Mouse (Mus musculus) heart, adult 2 months (tissue): Measurements from ENCODE around the gene Slc22a17.

Source experiments
- CTCF ChIP-seq: fragments of 200-600 bp; IDR thresholded peaks from 2 replicates; pipeline ENCODE4 v1.8.1; 2022; ENCODE audit warnings: antibody characterized with exemption, mild to moderate bottlenecking, moderate library complexity
- EP300 ChIP-seq: fragments of 200-500 bp; IDR thresholded peaks from 2 replicates; pipeline ENCODE4 v1.6.1; 2011; ENCODE audit warnings: low read depth, low read length, control low read depth; ENCODE audit not compliant: insufficient read depth

DNA sequence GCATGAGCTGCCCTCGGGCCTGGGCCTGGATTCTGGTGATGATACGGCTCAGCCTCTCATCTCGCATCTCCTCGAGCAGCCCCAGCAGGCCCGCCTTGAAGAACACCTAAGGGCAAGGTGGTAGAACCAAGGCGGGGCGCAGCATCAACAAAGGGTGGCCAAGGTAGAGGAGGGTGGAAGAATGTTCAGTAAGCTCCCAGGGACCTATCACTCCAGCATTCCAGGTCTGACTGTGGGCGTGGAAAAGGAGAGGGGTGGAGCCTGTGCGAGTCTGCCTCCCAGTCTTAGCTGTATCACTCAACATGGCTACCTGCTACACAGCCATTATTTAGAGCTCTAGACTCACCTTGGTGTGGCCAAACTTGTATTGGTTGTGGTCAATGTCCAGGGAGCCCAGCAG, 43.6 kb upstream of the Slc22a17 start:
- TF ChIP-seq EP300 (no peak), CTCF (no peak)
